Mouse (Mus musculus) kidney, postnatal 0 days (tissue): ENCODE results near the gene Uso1. TPM values are rescaled to one million over a fixed set of nuclear protein-coding genes. Genes with fewer than 3 reads are reported as not detected.
A peak's percentile ranks its signal among the peaks of the same experiment; 100 is the strongest.

Experiments
- ATAC-seq: fragments of 200-750 bp; cut with Nextera tagmentation; replicated peaks from 2 replicates; pipeline ENCODE4 v1.8.0; 2017; ENCODE audit warnings: low read depth, moderate number of reproducible peaks, moderate TSS enrichment, moderate library complexity; ENCODE audit not compliant: low FRiP score
- DNase-seq: peaks from one replicate; pipeline ENCODE4 v3.0.0-alpha.2; 2016; ENCODE audit warnings: low spot score
- H3K27ac ChIP-seq: fragments of 300-500 bp; sonication (generic); 2 replicates; pipeline ENCODE4 v1.5.1; 2014; ENCODE audit warnings: mild to moderate bottlenecking
- H3K27me3 ChIP-seq: fragments of 300-500 bp; sonication (generic); 2 replicates; pipeline ENCODE4 v1.6.1; 2014; ENCODE audit warnings: low read length, mixed read lengths; ENCODE audit not compliant: insufficient read depth
- H3K36me3 ChIP-seq: fragments of 300-500 bp; sonication (generic); 2 replicates; pipeline ENCODE4 v1.6.1; 2014; ENCODE audit warnings: low read length, mixed read lengths; ENCODE audit not compliant: insufficient read depth
- H3K4me1 ChIP-seq: fragments of 300-500 bp; sonication (generic); replicated peaks from 2 replicates; pipeline ENCODE4 v1.6.1; 2014; ENCODE audit warnings: antibody characterized with exemption, low read length, mixed read lengths; ENCODE audit not compliant: insufficient read depth
- H3K4me2 ChIP-seq: fragments of 300-500 bp; sonication (generic); 2 replicates; pipeline ENCODE4 v1.6.1; 2014; ENCODE audit warnings: mild to moderate bottlenecking, low read length, moderate library complexity, mixed read lengths
- H3K4me3 ChIP-seq: fragments of 300-500 bp; sonication (generic); replicated peaks from 2 replicates; pipeline ENCODE4 v1.5.1; 2014; ENCODE audit warnings: low read depth, low read length
- H3K9ac ChIP-seq: fragments of 300-500 bp; sonication (generic); 2 replicates; pipeline ENCODE4 v1.6.1; 2014; ENCODE audit warnings: low read depth, low read length
- H3K9me3 ChIP-seq: fragments of 300-500 bp; sonication (generic); replicated peaks from 2 replicates; pipeline ENCODE4 v1.6.1; 2016; ENCODE audit warnings: low read length, inconsistent platforms, mixed read lengths
- CTCF ChIP-seq: IDR thresholded peaks from 2 replicates; pipeline ENCODE4 v1.5.1; 2016; ENCODE audit warnings: antibody characterized with exemption, low read depth, mild to moderate bottlenecking, moderate library complexity
- WGBS: fragments of 180-500 bp; shearing (Covaris S2); extraction: QIAGEN DNeasy Blood & Tissue Kit; methylation state at CpG from one replicate; pipeline ENCODE4 v1.1.7; 2014; 5-methylcytosine and 5-hydroxymethylcytosine counted together
- polyA plus RNA-seq: library from polyadenylated mRNA; unstranded; fragments of >200 nt; fragmentation: Nextera tagmentation; extraction: Ambion mirVana; gene quantifications from 2 replicates; pipeline ENCODE4 v1.2.1, GENCODE M21; 2015

Uso1 gene
- polyA plus RNA-seq = 36.1 and 38.4 TPM in 2 replicates

- WGBS = 1% methylated on average over 51 of the region's 59 CpGs
- peak; percentile 19; the same call in 1 of the 2 replicates for TF ChIP-seq CTCF
- DNase-seq (peak; percentile 99), ATAC-seq (peak; percentile 97)
- peak within 1 kb of the TSS; percentile 77 for H3K27ac ChIP-seq
- H3K9ac ChIP-seq = peak within 1 kb of the TSS; percentile 82
- no peaks in the 10 kb centered on the region for H3K9me3 ChIP-seq
- peaks cover 14% of the 10 kb centered on the region; the same call in 1 of the 2 replicates for H3K4me1 ChIP-seq
- no peaks in the 10 kb centered on the region for H3K36me3 ChIP-seq
- H3K4me2 ChIP-seq = peak within 1 kb of the TSS; percentile 92
- no peaks in the 10 kb centered on the region for H3K27me3 ChIP-seq
- peak within 1 kb of the TSS; percentile 74 for H3K4me3 ChIP-seq
Measured at GRCm38 (mm10) chr5:92137239-92138046, at the start of gene Uso1. TSS of gene Uso1 (plus strand) at chr5:92137938.

- H3K27ac ChIP-seq = no peak overlapping the region
- no peaks in the 10 kb centered on the region for H3K36me3 ChIP-seq
- DNase-seq (no peak), ATAC-seq (no peak)
- no peak overlapping the region for H3K9ac ChIP-seq
- TF ChIP-seq CTCF = no peak
- 50% methylated on average over 15 of the region's 15 CpGs for whole genome bisulfite sequencing
- peak overlapping the region; percentile 38; the same call in 1 of the 2 replicates for H3K4me2 ChIP-seq
- H3K27me3 ChIP-seq = no peaks in the 10 kb centered on the region
- H3K9me3 ChIP-seq = no peaks in the 10 kb centered on the region
- H3K4me1 ChIP-seq = no peaks in the 10 kb centered on the region
- H3K4me3 ChIP-seq = no peak overlapping the region
Measured at GRCm38 (mm10) chr5:92093263-92094061, 44.3 kb upstream of the Uso1 start.

DNA sequence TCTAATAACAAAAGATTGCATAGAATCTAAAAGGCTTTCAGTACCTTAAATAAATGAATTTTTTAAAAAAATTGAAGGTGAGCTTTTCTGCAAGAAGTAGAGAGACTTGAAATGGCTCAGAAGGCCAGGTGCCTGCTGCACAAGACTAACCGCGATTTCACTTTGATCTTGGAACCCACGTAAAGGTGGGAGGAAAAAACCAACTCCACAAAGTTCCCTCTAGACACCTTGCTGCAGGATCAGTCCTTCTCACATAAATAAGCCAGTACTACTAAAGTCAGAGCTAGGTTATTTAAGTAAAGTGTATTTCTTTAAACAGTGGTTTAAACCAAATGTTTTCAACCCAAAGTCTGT lies 43.7 kb upstream of the Uso1 start:
- ATAC-seq (no peak), DNase-seq (no peak)
- no peak overlapping the region for H3K4me3 ChIP-seq
- no peak for TF ChIP-seq CTCF
- 50% methylated on average over 3 of the region's 3 CpGs for WGBS
- no peak overlapping the region for H3K27ac ChIP-seq
- H3K36me3 ChIP-seq = no peaks in the 10 kb centered on the region
- H3K27me3 ChIP-seq = no peaks in the 10 kb centered on the region
- H3K9ac ChIP-seq = no peak overlapping the region
- no peaks in the 10 kb centered on the region for H3K4me1 ChIP-seq
- H3K9me3 ChIP-seq = no peaks in the 10 kb centered on the region
- no peak overlapping the region for H3K4me2 ChIP-seq

DNA sequence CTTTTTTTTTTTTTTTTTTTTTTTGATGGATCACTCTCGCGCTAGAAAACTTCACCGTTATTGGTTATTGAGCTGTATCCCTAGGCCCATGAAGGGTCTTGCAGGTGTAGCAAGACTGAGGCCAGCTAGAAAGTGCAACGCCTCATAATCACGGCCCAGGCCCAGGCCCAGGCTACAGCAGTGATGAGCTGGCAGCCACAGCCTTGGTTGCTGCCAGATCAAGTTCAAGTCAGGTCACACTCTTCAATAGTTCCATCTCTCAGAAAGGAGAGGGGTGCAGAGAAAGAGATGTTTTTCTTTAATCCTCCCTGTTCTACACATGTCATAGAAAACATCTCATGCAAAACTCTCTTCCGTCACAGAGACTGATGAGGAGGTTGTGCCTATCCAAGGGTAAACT lies 41.0 kb upstream of the Uso1 start:
- H3K4me2 ChIP-seq = no peak overlapping the region
- 79% methylated on average over 6 of the region's 6 CpGs for WGBS
- H3K9me3 ChIP-seq = no peaks in the 10 kb centered on the region
- H3K27me3 ChIP-seq = no peaks in the 10 kb centered on the region
- H3K4me1 ChIP-seq = no peaks in the 10 kb centered on the region
- no peak for TF ChIP-seq CTCF
- no peak for DNase-seq
- no peak overlapping the region for H3K27ac ChIP-seq
- no peak overlapping the region for H3K9ac ChIP-seq
- no peak overlapping the region for H3K4me3 ChIP-seq
- no peak for ATAC-seq
- H3K36me3 ChIP-seq = no peaks in the 10 kb centered on the region

- Histone ChIP-seq H3K4me2 (no peak overlapping the region), H3K9me3 (no peaks in the 10 kb centered on the region), H3K4me3 (no peak overlapping the region), H3K36me3 (no peaks in the 10 kb centered on the region), H3K27me3 (no peaks in the 10 kb centered on the region), H3K9ac (no peak overlapping the region), H3K4me1 (no peaks in the 10 kb centered on the region), H3K27ac (no peak overlapping the region; the same call in 1 of the 2 replicates)
- DNase-seq (no peak), ATAC-seq (no peak)
- WGBS = 94% methylated on average over 4 of the region's 4 CpGs
- TF ChIP-seq CTCF = no peak
Measured at GRCm38 (mm10) chr5:92097779-92098178, 40.0 kb upstream of the Uso1 start.

DNA sequence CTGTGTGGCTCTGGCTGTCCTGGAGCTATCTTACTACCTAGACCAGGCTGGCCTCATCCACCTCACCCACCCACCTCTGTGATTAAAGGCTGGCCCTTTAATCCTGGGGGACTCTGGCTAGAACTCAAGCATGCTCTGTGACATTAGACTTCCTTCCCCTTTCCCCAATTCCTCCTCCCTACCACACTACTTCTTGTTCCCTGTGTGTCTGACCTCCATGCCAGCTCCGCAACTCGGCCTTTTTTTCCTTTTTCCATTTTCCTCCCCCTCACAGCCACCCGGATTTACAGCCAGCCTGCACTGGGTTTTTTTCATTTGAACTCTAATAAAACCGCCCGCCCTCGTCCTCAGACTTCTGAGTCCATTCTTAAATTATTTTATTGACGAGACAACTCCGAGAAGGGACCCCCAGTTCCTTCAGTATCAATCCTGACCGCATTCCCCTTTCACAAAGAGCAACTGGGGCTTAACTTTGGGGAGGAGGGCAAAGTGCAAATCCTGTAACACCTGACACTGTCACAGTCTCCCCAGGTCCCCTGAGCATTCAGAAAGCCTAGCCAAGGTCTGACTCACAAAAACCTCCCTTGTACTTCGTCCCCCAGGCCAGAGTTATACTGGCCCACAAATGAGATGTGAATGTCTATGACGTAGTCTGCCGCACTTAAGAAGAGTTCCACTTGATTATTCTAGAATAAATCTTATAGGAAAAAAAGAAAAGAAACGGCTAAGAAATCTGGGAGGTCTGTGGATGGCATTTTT lies 39.2 kb upstream of the Uso1 start:
- H3K9ac ChIP-seq = no peak overlapping the region
- ATAC-seq (0 out of 2 replicates have a peak, but pooled peaks have one; percentile 49), DNase-seq (peak; percentile 14)
- no peaks in the 10 kb centered on the region for H3K4me1 ChIP-seq
- H3K27ac ChIP-seq = no peak overlapping the region; the same call in 1 of the 2 replicates
- peak overlapping the region; percentile 0; the same call in 1 of the 2 replicates for H3K4me2 ChIP-seq
- no peaks in the 10 kb centered on the region for H3K9me3 ChIP-seq
- 27% methylated on average over 13 of the region's 13 CpGs for WGBS
- no peaks in the 10 kb centered on the region for H3K36me3 ChIP-seq
- no peak overlapping the region for H3K4me3 ChIP-seq
- H3K27me3 ChIP-seq = no peaks in the 10 kb centered on the region
- no peak for TF ChIP-seq CTCF
